Mouse (Mus musculus): ENCODE results near the gene Adgrb2. TPM values are rescaled to one million over a fixed set of nuclear protein-coding genes. Genes with fewer than 3 reads are reported as not detected.

Gene Adgrb2
- polyA plus RNA-seq, 1 experiment from 2014 or later, result 2.6 TPM

DNA sequence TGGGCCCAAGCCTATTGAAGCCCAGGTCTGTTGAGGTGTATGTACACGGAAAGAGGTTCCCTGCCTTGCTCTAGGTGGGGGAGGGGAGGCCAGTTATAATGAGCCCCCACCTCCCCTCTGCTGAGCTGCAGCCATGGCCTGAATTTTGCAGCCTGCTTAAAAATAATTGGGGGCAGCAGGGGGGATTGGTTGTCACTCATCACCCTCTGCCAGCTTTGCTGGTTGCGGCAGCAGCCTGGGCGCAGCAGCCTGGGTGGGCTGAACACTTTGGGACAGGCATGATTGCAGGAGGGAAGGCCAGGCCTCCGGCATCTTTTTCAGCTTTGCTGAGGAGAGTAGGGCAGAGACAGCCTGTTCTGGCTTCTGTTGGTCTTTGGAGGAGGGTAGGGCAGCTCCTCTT, 5.3 kb downstream of the Adgrb2 start:
- Histone ChIP-seq H3K4me2 (no peak overlapping the region), H3K9me3 (replicated peaks) (no peaks in the 10 kb centered on the region), H3K27me3 (replicated peaks) (peaks cover 85% of the 10 kb centered on the region), H3K36me3 (0 out of 2 replicates have a peak, but pooled peaks cover 3% of the 10 kb centered on the region), H3K9ac (no peak overlapping the region), H3K4me3 (no peak overlapping the region), H3K27ac (ENCODE audit: poor library complexity, severe bottlenecking) (no peak overlapping the region), H3K4me1 (replicated peaks) (peaks cover 28% of the 10 kb centered on the region)
- ATAC-seq (ENCODE audit: insufficient number of reproducible peaks, low FRiP score), result no peak
- WGBS, result 67% methylated on average over 4 of the region's 4 CpGs

DNA sequence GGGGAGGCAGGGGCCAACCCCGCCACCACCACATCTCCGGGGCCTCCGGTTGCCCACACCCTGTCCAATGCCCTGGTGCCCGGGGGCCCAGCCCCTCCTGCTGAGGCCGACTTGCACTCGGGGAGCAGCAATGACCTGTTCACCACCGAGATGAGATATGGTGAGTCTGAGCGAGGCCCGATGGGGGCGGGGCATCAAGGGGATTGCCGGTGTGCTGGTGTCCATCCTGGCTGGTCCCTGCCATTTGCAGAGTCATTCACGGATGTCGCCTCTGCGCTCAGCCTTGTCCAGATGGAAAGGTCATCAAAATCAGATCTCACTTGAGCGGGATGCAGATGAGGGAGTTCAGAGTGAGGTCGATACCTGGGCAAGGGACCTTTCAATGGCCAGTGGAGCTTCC, 8.1 kb downstream of the Adgrb2 start:
- WGBS, result 69% methylated on average over 16 of the region's 16 CpGs
- Histone ChIP-seq H3K9ac (no peak overlapping the region), H3K4me1 (replicated peaks) (0 out of 2 replicates have a peak, but pooled peaks cover 5% of the 10 kb centered on the region), H3K9me3 (replicated peaks) (no peaks in the 10 kb centered on the region), H3K27ac (ENCODE audit: poor library complexity, severe bottlenecking) (no peak overlapping the region), H3K4me3 (no peak overlapping the region), H3K27me3 (replicated peaks) (peaks cover 77% of the 10 kb centered on the region), H3K4me2 (no peak overlapping the region), H3K36me3 (0 out of 2 replicates have a peak, but pooled peaks cover 3% of the 10 kb centered on the region)
- ATAC-seq (ENCODE audit: insufficient number of reproducible peaks, low FRiP score), result no peak

DNA sequence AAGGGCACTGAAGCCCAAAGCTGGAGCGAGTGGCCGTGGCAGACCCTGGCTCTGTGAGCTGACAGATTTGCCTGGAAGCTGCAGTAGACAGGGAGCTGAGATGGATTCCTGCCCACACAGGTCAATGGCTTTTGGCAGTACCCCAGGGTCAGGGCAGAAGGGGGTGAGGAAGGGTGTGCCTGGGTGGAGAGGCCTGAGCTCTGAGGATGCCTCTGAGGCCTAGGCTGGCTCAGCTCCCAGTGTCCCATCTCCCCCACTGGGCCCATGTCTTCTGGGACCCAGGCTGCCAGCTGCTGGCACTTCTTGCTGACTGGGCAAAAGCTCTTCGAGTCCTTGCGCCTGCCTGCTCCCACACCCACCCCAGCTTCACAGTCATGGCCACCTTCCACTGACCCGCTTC, 8.5 kb downstream of the Adgrb2 start:
- no peak for ATAC-seq (ENCODE audit: insufficient number of reproducible peaks, low FRiP score)
- H3K27ac ChIP-seq (ENCODE audit: poor library complexity, severe bottlenecking), result no peak overlapping the region
- WGBS, result 98% methylated on average over 5 of the region's 5 CpGs
- H3K4me1 ChIP-seq (replicated peaks), result peaks cover 5% of the 10 kb centered on the region
- H3K27me3 ChIP-seq (replicated peaks), result peaks cover 77% of the 10 kb centered on the region
- H3K4me3 ChIP-seq, result no peak overlapping the region
- no peak overlapping the region for H3K9ac ChIP-seq
- H3K9me3 ChIP-seq (replicated peaks), result no peaks in the 10 kb centered on the region
- 0 out of 2 replicates have a peak, but pooled peaks cover 3% of the 10 kb centered on the region for H3K36me3 ChIP-seq
- H3K4me2 ChIP-seq, result no peak overlapping the region

DNA sequence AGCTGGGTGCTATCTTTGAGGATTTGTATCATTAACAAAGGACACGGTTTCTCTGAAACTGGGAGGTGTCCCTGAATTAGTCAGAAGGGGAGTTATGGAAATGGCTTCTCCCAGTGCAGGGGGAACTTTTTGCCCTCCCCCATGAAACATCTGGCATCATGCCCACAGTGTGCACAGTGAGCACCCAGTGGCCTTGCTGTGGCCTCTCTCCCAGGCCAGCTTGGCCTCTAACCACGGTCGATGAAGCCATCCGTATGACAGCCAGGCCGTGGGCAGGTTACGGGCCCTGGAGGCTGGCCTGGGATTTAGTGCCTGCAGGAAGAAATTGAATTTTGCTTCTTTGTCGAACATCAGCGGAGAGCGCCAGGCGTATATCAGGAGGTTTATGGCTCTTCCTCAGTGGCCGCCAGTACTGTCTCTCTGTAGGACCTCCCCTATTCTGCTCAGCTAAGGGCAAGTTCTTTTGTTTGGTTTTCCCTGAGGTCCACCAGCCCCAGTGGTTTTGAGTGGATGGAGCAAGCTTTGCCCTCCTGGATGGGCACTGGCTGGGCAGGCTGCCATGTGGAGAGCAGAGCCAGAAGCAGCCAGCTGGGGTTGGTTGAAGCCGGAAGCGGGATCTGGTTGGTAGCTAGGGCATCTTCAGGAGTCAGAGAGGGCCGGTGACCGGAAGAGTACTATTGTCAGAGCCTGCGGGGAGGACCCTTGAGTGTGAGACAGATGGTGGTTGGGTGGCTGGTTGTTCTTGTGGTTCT, 9.4 kb downstream of the Adgrb2 start:
- WGBS, result 87% methylated on average over 16 of the region's 16 CpGs
- no peak overlapping the region for H3K27ac ChIP-seq (ENCODE audit: poor library complexity, severe bottlenecking)
- H3K36me3 ChIP-seq, result 0 out of 2 replicates have a peak, but pooled peaks cover 3% of the 10 kb centered on the region
- no peak overlapping the region for H3K4me2 ChIP-seq
- H3K9me3 ChIP-seq (replicated peaks), result no peaks in the 10 kb centered on the region
- no peak overlapping the region for H3K4me3 ChIP-seq
- no peak for ATAC-seq (ENCODE audit: insufficient number of reproducible peaks, low FRiP score)
- H3K9ac ChIP-seq, result no peak overlapping the region
- H3K4me1 ChIP-seq (replicated peaks), result peaks cover 7% of the 10 kb centered on the region
- H3K27me3 ChIP-seq (replicated peaks), result peaks cover 77% of the 10 kb centered on the region

DNA sequence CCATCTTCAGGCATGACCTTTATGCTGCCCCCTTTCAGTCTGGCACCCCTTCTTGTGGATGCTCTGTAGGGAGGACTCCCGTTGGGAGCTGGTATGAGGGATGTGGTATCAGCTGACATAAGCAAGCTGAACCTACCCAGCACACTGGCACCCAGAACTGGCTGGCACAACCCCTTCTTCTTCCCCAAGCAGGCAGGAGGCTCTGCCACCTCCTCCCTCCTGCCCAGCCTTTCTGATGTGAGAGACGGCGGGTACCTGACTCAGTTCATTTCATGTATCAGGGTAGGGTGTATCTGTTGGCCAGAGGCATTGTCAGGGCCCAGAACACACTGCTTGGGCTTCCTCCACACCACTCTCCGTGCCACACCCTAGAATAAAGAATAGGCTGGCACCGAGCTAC, 10.1 kb downstream of the Adgrb2 start:
- ATAC-seq (ENCODE audit: insufficient number of reproducible peaks, low FRiP score), result no peak
- Histone ChIP-seq H3K27ac (ENCODE audit: poor library complexity, severe bottlenecking) (no peak overlapping the region), H3K4me2 (no peak overlapping the region), H3K4me3 (no peak overlapping the region), H3K27me3 (replicated peaks) (peaks cover 78% of the 10 kb centered on the region), H3K36me3 (0 out of 2 replicates have a peak, but pooled peaks cover 3% of the 10 kb centered on the region), H3K9me3 (replicated peaks) (no peaks in the 10 kb centered on the region), H3K4me1 (replicated peaks) (peaks cover 7% of the 10 kb centered on the region), H3K9ac (no peak overlapping the region)
- WGBS, result 78% methylated on average over 5 of the region's 5 CpGs

DNA sequence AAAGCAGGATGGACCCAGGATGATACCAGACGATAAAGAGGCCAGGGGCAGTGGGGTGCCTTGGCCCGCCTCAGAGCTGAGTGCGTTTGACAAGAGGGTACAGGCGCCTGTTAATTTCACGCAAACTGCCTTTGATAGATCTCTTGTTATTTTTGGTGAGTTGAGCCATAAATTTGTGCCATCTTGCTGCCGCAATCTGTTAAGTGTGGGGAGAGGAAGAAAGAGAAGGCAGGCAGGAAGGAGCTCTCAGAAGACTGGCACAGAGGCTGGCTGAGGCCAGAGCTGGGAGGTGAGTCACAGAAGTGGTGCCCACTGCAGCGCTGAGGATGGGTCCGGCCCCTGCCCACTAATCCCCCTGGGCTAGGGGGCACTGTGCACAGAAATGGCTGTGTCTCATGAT, 10.6 kb downstream of the Adgrb2 start:
- 82% methylated on average over 8 of the region's 8 CpGs for WGBS
- Histone ChIP-seq H3K36me3 (0 out of 2 replicates have a peak, but pooled peaks cover 3% of the 10 kb centered on the region), H3K4me3 (no peak overlapping the region), H3K9ac (no peak overlapping the region), H3K9me3 (replicated peaks) (no peaks in the 10 kb centered on the region), H3K27ac (ENCODE audit: poor library complexity, severe bottlenecking) (no peak overlapping the region), H3K4me2 (no peak overlapping the region), H3K27me3 (replicated peaks) (peaks cover 75% of the 10 kb centered on the region), H3K4me1 (replicated peaks) (peaks cover 10% of the 10 kb centered on the region)
- ATAC-seq (ENCODE audit: insufficient number of reproducible peaks, low FRiP score), result no peak

DNA sequence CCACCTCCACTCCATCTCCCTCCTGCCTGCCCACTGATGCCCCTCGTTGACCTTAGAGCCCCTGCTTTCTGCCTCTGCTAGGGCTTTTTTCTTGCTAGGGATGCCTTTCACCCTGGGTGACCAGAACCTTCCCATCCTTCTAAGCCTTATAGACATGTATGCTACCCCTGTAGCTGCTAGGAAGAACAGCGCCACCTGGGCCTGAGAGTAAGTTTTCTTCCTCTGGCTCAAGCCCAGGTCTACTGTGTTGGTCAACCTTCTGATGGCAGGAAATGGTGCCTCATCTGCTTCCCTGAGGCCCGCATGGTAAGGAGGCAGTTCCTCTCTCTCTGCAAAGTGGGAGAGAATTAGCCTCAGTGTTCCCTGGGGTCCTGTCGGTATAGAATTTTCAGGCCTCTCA, 11.3 kb downstream of the Adgrb2 start:
- Histone ChIP-seq H3K4me1 (replicated peaks) (peaks cover 17% of the 10 kb centered on the region), H3K9ac (no peak overlapping the region), H3K36me3 (0 out of 2 replicates have a peak, but pooled peaks cover 3% of the 10 kb centered on the region), H3K27me3 (replicated peaks) (peaks cover 73% of the 10 kb centered on the region), H3K4me2 (no peak overlapping the region), H3K27ac (ENCODE audit: poor library complexity, severe bottlenecking) (no peak overlapping the region), H3K9me3 (replicated peaks) (no peaks in the 10 kb centered on the region), H3K4me3 (no peak overlapping the region)
- WGBS, result 61% methylated on average over 4 of the region's 4 CpGs
- ATAC-seq (ENCODE audit: insufficient number of reproducible peaks, low FRiP score), result no peak

DNA sequence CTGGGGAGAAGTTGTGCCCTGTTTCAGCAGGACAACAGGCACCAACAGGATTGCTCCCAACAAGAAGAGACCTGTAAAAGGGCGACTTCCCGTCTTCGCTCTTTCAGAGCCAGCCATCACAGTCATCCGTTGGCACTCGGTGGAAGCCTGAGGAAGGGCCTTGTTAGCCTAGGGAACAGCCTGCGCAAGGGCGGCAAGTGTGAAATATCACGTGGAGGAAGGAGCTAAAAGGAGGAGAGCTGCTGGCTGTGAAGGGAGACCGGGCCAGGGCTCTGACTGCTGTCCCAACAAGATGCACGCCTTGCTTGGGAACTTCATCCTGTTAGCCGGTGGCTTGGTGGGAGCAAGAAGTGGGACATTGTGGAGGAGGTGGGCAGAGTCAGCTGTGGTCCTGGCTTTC, 13.5 kb downstream of the Adgrb2 start:
- Histone ChIP-seq H3K9ac (no peak overlapping the region), H3K9me3 (replicated peaks) (no peaks in the 10 kb centered on the region), H3K27ac (ENCODE audit: poor library complexity, severe bottlenecking) (no peak overlapping the region), H3K36me3 (no peaks in the 10 kb centered on the region), H3K4me3 (no peak overlapping the region), H3K4me1 (replicated peaks) (peaks cover 32% of the 10 kb centered on the region), H3K4me2 (no peak overlapping the region), H3K27me3 (replicated peaks) (peaks cover 61% of the 10 kb centered on the region)
- ATAC-seq (ENCODE audit: insufficient number of reproducible peaks, low FRiP score), result no peak
- 39% methylated on average over 11 of the region's 11 CpGs for WGBS

DNA sequence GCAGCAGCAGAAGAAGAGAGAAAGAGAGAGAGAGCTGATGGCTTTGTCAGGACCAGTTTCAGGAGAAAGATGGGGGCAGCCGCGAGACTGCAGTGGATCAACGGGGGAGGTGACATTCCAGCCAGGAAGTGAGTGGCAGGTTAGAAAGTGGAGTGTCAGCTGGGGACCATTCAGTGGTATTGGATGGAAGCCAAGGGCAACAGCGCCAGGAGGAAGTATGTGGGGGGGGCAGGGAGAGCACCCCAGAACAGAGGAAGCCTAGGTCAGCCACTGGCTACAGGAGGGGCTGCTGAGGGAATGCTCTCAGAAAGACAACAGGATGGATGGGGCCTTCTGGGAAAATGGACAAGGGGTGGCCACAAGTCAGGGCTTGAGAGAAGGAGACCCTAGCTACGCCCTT, 17.0 kb downstream of the Adgrb2 start:
- H3K9me3 ChIP-seq (replicated peaks), result no peaks in the 10 kb centered on the region
- peaks cover 59% of the 10 kb centered on the region for H3K27me3 ChIP-seq (replicated peaks)
- ATAC-seq (ENCODE audit: insufficient number of reproducible peaks, low FRiP score), result peak; percentile 54
- peak overlapping the region; percentile 17; the same call in 1 of the 2 replicates for H3K4me2 ChIP-seq
- H3K4me3 ChIP-seq, result no peak overlapping the region
- peaks cover 35% of the 10 kb centered on the region for H3K4me1 ChIP-seq (replicated peaks)
- WGBS, result 26% methylated on average over 5 of the region's 5 CpGs
- H3K36me3 ChIP-seq, result no peaks in the 10 kb centered on the region
- H3K27ac ChIP-seq (ENCODE audit: poor library complexity, severe bottlenecking), result peak overlapping the region; percentile 70
- no peak overlapping the region for H3K9ac ChIP-seq

DNA sequence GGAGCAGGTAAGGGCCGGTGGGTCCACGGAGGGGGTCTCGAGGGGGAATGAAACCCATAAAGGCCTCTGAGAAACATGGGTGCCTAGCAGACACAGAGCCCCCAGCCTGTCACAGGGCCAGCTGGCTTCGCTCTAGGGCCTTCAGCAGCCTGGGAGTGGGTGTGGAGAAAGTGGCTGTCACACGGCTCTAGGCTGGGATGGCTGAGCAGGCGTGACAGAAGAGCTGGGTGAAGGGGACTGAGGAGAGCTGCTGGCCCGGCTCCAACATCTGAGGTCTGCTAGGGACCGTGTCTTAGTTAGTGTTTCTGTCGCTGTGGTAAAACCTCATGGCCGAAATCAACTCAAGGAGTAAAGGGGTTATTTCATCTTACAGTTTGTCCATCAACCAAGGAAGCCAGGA, 17.5 kb downstream of the Adgrb2 start:
- ATAC-seq (ENCODE audit: insufficient number of reproducible peaks, low FRiP score), result peak; percentile 72
- H3K27me3 ChIP-seq (replicated peaks), result peaks cover 63% of the 10 kb centered on the region
- H3K9ac ChIP-seq, result no peak overlapping the region
- peak overlapping the region; percentile 70 for H3K27ac ChIP-seq (ENCODE audit: poor library complexity, severe bottlenecking)
- H3K36me3 ChIP-seq, result no peaks in the 10 kb centered on the region
- no peak overlapping the region for H3K4me3 ChIP-seq
- 44% methylated on average over 10 of the region's 10 CpGs for WGBS
- H3K4me1 ChIP-seq (replicated peaks), result peaks cover 37% of the 10 kb centered on the region
- peak overlapping the region; percentile 17; the same call in 1 of the 2 replicates for H3K4me2 ChIP-seq
- no peaks in the 10 kb centered on the region for H3K9me3 ChIP-seq (replicated peaks)

DNA sequence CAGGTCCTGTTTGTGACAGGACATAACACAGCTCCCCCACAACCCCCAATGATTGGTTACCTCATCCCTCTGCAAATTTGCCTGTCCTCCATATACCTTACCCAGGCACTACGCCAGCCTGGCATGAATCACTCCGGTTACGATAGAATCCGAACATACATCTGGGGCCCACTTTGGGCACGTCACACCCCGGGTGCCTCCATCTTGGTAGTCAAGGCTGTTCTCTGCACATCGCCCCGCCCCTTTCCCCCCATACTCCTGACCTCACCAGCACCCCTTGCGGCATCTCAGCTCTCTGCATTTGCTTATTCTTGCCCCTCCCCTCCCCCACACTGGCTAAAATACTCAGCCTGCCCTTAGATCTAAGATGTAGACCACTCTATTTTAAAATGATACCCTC, 20.9 kb downstream of the Adgrb2 start:
- Histone ChIP-seq H3K27me3 (replicated peaks) (peaks cover 70% of the 10 kb centered on the region), H3K9ac (no peak overlapping the region), H3K9me3 (replicated peaks) (no peaks in the 10 kb centered on the region), H3K4me1 (replicated peaks) (peaks cover 27% of the 10 kb centered on the region), H3K4me2 (no peak overlapping the region), H3K4me3 (no peak overlapping the region), H3K36me3 (no peaks in the 10 kb centered on the region), H3K27ac (ENCODE audit: poor library complexity, severe bottlenecking) (no peak overlapping the region)
- ATAC-seq (ENCODE audit: insufficient number of reproducible peaks, low FRiP score), result no peak
- WGBS, result 53% methylated on average over 9 of the region's 9 CpGs
